Mouse (Mus musculus) kidney, embryonic 16.5 days (tissue): ENCODE measurements around the gene Neurl3. TPM values are rescaled to one million over a fixed set of nuclear protein-coding genes. Genes with fewer than 3 reads are reported as not detected.

Experiments
- ATAC-seq: fragments of 200-750 bp; cut with Nextera tagmentation; 2 replicates; pipeline ENCODE4 v1.8.0; 2017; ENCODE audit warnings: moderate TSS enrichment; ENCODE audit not compliant: low FRiP score, low TSS enrichment
- H3K27ac ChIP-seq: fragments of 300-500 bp; sonication (generic); 2 replicates; pipeline ENCODE4 v1.5.1; 2014; ENCODE audit warnings: low read length
- H3K27me3 ChIP-seq: fragments of 300-500 bp; sonication (generic); 2 replicates; pipeline ENCODE4 v1.6.1; 2014; ENCODE audit warnings: low read length, control low read depth, mixed read lengths; ENCODE audit not compliant: insufficient read depth
- H3K36me3 ChIP-seq: fragments of 300-500 bp; sonication (generic); 2 replicates; pipeline ENCODE4 v1.6.1; 2014; ENCODE audit warnings: low read length, control low read depth, mixed read lengths; ENCODE audit not compliant: insufficient read depth
- H3K4me1 ChIP-seq: fragments of 300-500 bp; sonication (generic); 2 replicates; pipeline ENCODE4 v1.6.1; 2014; ENCODE audit warnings: low read length, control low read depth, mixed read lengths; ENCODE audit not compliant: insufficient read depth
- H3K4me2 ChIP-seq: fragments of 300-500 bp; sonication (generic); replicated peaks from 2 replicates; pipeline ENCODE4 v1.6.1; 2014; ENCODE audit warnings: low read depth, low read length
- H3K4me3 ChIP-seq: fragments of 300-500 bp; sonication (generic); 2 replicates; pipeline ENCODE4 v1.5.1; 2014; ENCODE audit warnings: mild to moderate bottlenecking, low read length
- H3K9ac ChIP-seq: fragments of 300-500 bp; sonication (generic); replicated peaks from 2 replicates; pipeline ENCODE4 v1.6.1; 2014; ENCODE audit warnings: low read length
- H3K9me3 ChIP-seq: fragments of 300-500 bp; sonication (generic); 2 replicates; pipeline ENCODE4 v1.6.1; 2016; ENCODE audit warnings: low read length, control low read depth
- WGBS: fragments of 180-500 bp; shearing (Covaris S2); extraction: QIAGEN DNeasy Blood & Tissue Kit; methylation state at CpG from one replicate; pipeline ENCODE4 v1.1.7; 2014; 5-methylcytosine and 5-hydroxymethylcytosine counted together
- polyA plus RNA-seq: library from polyadenylated mRNA; unstranded; fragments of >200 nt; fragmentation: Nextera tagmentation; extraction: Ambion mirVana; gene quantifications from 2 replicates; pipeline ENCODE4 v1.2.1, GENCODE M21; 2015

The Neurl3 gene
- polyA plus RNA-seq, 1 experiment from 2014 or later: 18.4 TPM

DNA sequence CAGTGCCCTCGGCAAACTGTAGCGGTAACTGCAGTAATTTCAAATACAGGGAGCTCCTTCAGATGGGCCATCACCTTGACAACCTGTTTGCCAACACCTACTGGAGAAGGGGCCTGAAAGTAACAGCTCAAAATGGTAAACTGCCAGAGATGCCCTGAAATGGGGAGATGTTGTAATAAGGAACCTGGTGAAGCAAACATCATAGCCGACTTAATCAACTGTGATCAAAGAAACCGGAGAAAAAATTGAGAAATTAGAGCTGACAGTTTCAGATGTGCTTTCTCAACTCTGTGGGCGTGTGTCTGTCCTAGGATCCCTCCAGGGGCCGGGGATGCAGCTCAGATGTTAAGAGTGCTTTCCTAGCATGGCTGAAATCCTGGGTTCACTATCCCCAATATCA is 41.3 kb downstream of the Neurl3 start:
- no peak overlapping the region for H3K4me2 ChIP-seq
- no peak overlapping the region for H3K4me3 ChIP-seq
- WGBS: 86% methylated on average over 6 of the region's 6 CpGs
- H3K9ac ChIP-seq: no peak overlapping the region
- no peak overlapping the region for H3K27ac ChIP-seq
- ATAC-seq: no peak
- no peaks in the 10 kb centered on the region for H3K9me3 ChIP-seq
- H3K27me3 ChIP-seq: no peaks in the 10 kb centered on the region
- peaks cover 4% of the 10 kb centered on the region; the same call in 1 of the 2 replicates for H3K4me1 ChIP-seq
- H3K36me3 ChIP-seq: peaks cover 15% of the 10 kb centered on the region; the same call in 1 of the 2 replicates

GRCm38 (mm10) chr1:36230919-36231705 is 43.4 kb downstream of the Neurl3 start:
- H3K27ac ChIP-seq: no peak overlapping the region
- H3K9me3 ChIP-seq: no peaks in the 10 kb centered on the region
- H3K36me3 ChIP-seq: peaks cover 21% of the 10 kb centered on the region
- no peak overlapping the region for H3K4me3 ChIP-seq
- no peak overlapping the region for H3K4me2 ChIP-seq
- H3K27me3 ChIP-seq: no peaks in the 10 kb centered on the region
- no peak for ATAC-seq
- 83% methylated on average over 7 of the region's 7 CpGs for WGBS
- no peak overlapping the region for H3K9ac ChIP-seq
- peaks cover 4% of the 10 kb centered on the region; the same call in 1 of the 2 replicates for H3K4me1 ChIP-seq

DNA sequence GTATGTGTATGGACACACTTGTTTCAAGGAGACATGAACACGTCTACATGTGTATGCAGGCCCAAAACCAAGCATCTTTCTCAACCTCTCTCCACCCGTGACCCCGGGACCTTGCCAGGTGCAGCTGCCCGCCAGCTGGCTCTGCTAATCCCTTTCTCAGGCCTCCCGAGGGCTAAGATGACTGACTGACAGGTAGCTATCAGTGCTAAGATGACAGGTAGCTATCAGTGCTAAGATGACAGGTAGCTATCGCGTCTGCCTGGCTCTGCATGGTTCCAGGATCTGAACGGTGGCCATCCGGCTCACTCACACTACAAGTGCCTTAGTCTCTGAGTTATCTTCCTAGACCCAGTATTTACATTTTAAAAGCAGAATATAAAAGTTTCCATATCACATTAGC is 46.0 kb downstream of the Neurl3 start:
- H3K4me3 ChIP-seq: no peak overlapping the region
- H3K27me3 ChIP-seq: no peaks in the 10 kb centered on the region
- ATAC-seq: no peak
- H3K9ac ChIP-seq: no peak overlapping the region
- no peak overlapping the region for H3K4me2 ChIP-seq
- H3K4me1 ChIP-seq: no peaks in the 10 kb centered on the region
- WGBS: 88% methylated on average over 9 of the region's 9 CpGs
- H3K9me3 ChIP-seq: no peaks in the 10 kb centered on the region
- no peak overlapping the region for H3K27ac ChIP-seq
- peaks cover 33% of the 10 kb centered on the region for H3K36me3 ChIP-seq

GRCm38 (mm10) chr1:36224648-36225047 is 49.8 kb downstream of the Neurl3 start:
- no peak for ATAC-seq
- Histone ChIP-seq H3K9ac (no peak overlapping the region), H3K36me3 (peaks cover 43% of the 10 kb centered on the region), H3K9me3 (no peaks in the 10 kb centered on the region), H3K4me2 (no peak overlapping the region), H3K27ac (no peak overlapping the region), H3K4me1 (no peaks in the 10 kb centered on the region), H3K27me3 (no peaks in the 10 kb centered on the region), H3K4me3 (no peak overlapping the region)
- WGBS: 73% methylated on average over 3 of the region's 3 CpGs

Other genes starting within 250 kb of the Neurl3 start
- gene Hs6st1, start 206.3 kb downstream of the Neurl3 start, polyA plus RNA-seq: 8.0 and 8.5 TPM in 2 replicates
- 61.3 and 69.0 TPM in 2 replicates for gene Uggt1, start 30.0 kb downstream of the Neurl3 start, polyA plus RNA-seq
- 6.5 and 7.9 TPM in 2 replicates for gene Arid5a, start 33.1 kb upstream of the Neurl3 start, polyA plus RNA-seq
- 49.8 and 55.7 TPM in 2 replicates for gene Kansl3, start 94.5 kb upstream of the Neurl3 start, polyA plus RNA-seq
- 1.3 and 1.7 TPM in 2 replicates for gene Fer1l5, start 97.6 kb upstream of the Neurl3 start, polyA plus RNA-seq
- 54.0 and 61.4 TPM in 2 replicates for gene Lman2l, start 170.6 kb upstream of the Neurl3 start, polyA plus RNA-seq
- gene Cnnm4, start 196.9 kb upstream of the Neurl3 start, polyA plus RNA-seq: 13.8 and 13.9 TPM in 2 replicates
- gene Cnnm3, start 237.2 kb upstream of the Neurl3 start, polyA plus RNA-seq: 3.5 and 3.7 TPM in 2 replicates